Mouse (Mus musculus): ENCODE measurements around the gene Gm42906.

GRCm38 (mm10) chr5:151168191-151168590 is 259.8 kb downstream of the Gm42906 start:
- TF ChIP-seq EP300 (IDR thresholded peaks at IDR 0.05; ENCODE audit: low read depth), result no peak
- TF ChIP-seq CTCF (IDR thresholded peaks at IDR 0.05; ENCODE audit: low read depth), result no peak
